Mouse (Mus musculus) heart, embryonic 14.5 days (tissue): ENCODE measurements at regions not wholly inside any gene's neighbourhood (a gene's known extent, or its start where the extent isn't known, plus 50 kb on each side); places are given as distances from the start of the nearest gene placed in this dataset.

Experiments used
- ATAC-seq: fragments of 200-750 bp; cut with Nextera tagmentation; 2 replicates; pipeline ENCODE4 v1.8.0; 2017; ENCODE audit warnings: low read depth, moderate TSS enrichment; ENCODE audit not compliant: insufficient number of reproducible peaks, insufficient read depth, low FRiP score
- H3K27ac ChIP-seq, 2 experiments: fragments of 200-500 bp in 1 of 2; fragments of 300-500 bp in 1 of 2; sonication (generic) in 1 of 2; replicated peaks in 1 of 2; 2 replicates each; pipeline ENCODE4 v1.5.1; 2012 to 2014; ENCODE audit warnings: low read depth in 2 of 2, low read length in 2 of 2, control low read depth in 1 of 2, mild to moderate bottlenecking in 1 of 2, mixed read lengths in 1 of 2; ENCODE audit not compliant: control insufficient read depth in 1 of 2, insufficient read depth in 1 of 2
- H3K27me3 ChIP-seq: fragments of 300-500 bp; sonication (generic); 2 replicates; pipeline ENCODE4 v1.6.1; 2014; ENCODE audit warnings: mild to moderate bottlenecking, low read length, control low read depth; ENCODE audit not compliant: control insufficient read depth, insufficient read depth
- H3K36me3 ChIP-seq: fragments of 300-500 bp; sonication (generic); 2 replicates; pipeline ENCODE4 v1.6.1; 2014; ENCODE audit warnings: mild to moderate bottlenecking, control low read depth, low read length, mixed read lengths; ENCODE audit not compliant: control insufficient read depth, insufficient read depth
- H3K4me1 ChIP-seq, 2 experiments: fragments of 200-500 bp in 1 of 2; fragments of 300-500 bp in 1 of 2; sonication (generic) in 1 of 2; 2 replicates each; pipeline ENCODE4 v1.6.1; 2012 to 2014; ENCODE audit warnings: low read length in 2 of 2, control low read depth in 1 of 2, mixed read lengths in 1 of 2; ENCODE audit not compliant: control insufficient read depth in 2 of 2, insufficient read depth in 2 of 2
- H3K4me2 ChIP-seq: fragments of 300-500 bp; sonication (generic); 2 replicates; pipeline ENCODE4 v1.6.1; 2014; ENCODE audit warnings: mild to moderate bottlenecking, low read length
- H3K4me3 ChIP-seq, 2 experiments: fragments of 200-500 bp in 1 of 2; fragments of 300-500 bp in 1 of 2; sonication (generic) in 1 of 2; 2 replicates each; pipeline ENCODE4 v1.5.1; 2012 to 2014; ENCODE audit warnings: low read length in 2 of 2, mild to moderate bottlenecking in 2 of 2, control low read depth in 1 of 2, low read depth in 1 of 2, moderate library complexity in 1 of 2; ENCODE audit not compliant: control insufficient read depth in 1 of 2, insufficient read depth in 1 of 2
- H3K9ac ChIP-seq: fragments of 300-500 bp; sonication (generic); 2 replicates; pipeline ENCODE4 v1.6.1; 2014; ENCODE audit warnings: mild to moderate bottlenecking, low read length
- H3K9me3 ChIP-seq: fragments of 300-500 bp; sonication (generic); 2 replicates; pipeline ENCODE4 v1.6.1; 2016; ENCODE audit warnings: low read length, control low read depth; ENCODE audit not compliant: control insufficient read depth
- WGBS: fragments of 180-500 bp; shearing (Covaris S2); extraction: QIAGEN DNeasy Blood & Tissue Kit; methylation state at CpG from one replicate; pipeline ENCODE4 v1.1.7; 2014; 5-methylcytosine and 5-hydroxymethylcytosine counted together

GRCm38 (mm10) chr3:52500026-52500425 is 231.9 kb downstream of the Foxo1 start:
- WGBS: 71% methylated on average over 6 of the region's 6 CpGs
- Histone ChIP-seq H3K27ac (no peak overlapping the region), H3K4me1 (peaks cover 2 to 4% of the 10 kb centered on the region in 2 experiments; a peak in 2 of 4 replicates), H3K9me3 (no peaks in the 10 kb centered on the region), H3K27me3 (no peaks in the 10 kb centered on the region), H3K4me3 (no peak overlapping the region), H3K36me3 (no peaks in the 10 kb centered on the region), H3K9ac (no peak overlapping the region), H3K4me2 (no peak overlapping the region)
- ATAC-seq: no peak

GRCm38 (mm10) chr3:52499581-52499980 is 231.4 kb downstream of the Foxo1 start:
- H3K4me2 ChIP-seq: no peak overlapping the region
- H3K4me3 ChIP-seq: no peak overlapping the region
- H3K27me3 ChIP-seq: no peaks in the 10 kb centered on the region
- no peaks in the 10 kb centered on the region for H3K36me3 ChIP-seq
- peaks cover 2 to 4% of the 10 kb centered on the region in 2 experiments; a peak in 2 of 4 replicates for H3K4me1 ChIP-seq
- H3K27ac ChIP-seq: no peak overlapping the region
- no peak for ATAC-seq
- H3K9ac ChIP-seq: no peak overlapping the region
- WGBS: 92% methylated on average over 1 of the region's 1 CpGs
- H3K9me3 ChIP-seq: no peaks in the 10 kb centered on the region

GRCm38 (mm10) chr3:52498506-52499228 is 230.5 kb downstream of the Foxo1 start:
- peaks cover 2 to 4% of the 10 kb centered on the region in 2 experiments; a peak in 2 of 4 replicates for H3K4me1 ChIP-seq
- no peaks in the 10 kb centered on the region for H3K9me3 ChIP-seq
- H3K9ac ChIP-seq: no peak overlapping the region
- no peak for ATAC-seq
- no peaks in the 10 kb centered on the region for H3K36me3 ChIP-seq
- H3K4me3 ChIP-seq: no peak overlapping the region
- no peaks in the 10 kb centered on the region for H3K27me3 ChIP-seq
- H3K27ac ChIP-seq: no peak overlapping the region
- H3K4me2 ChIP-seq: no peak overlapping the region
- 89% methylated on average over 15 of the region's 15 CpGs for WGBS

GRCm38 (mm10) chr3:52496965-52497364 is 228.8 kb downstream of the Foxo1 start:
- no peaks in the 10 kb centered on the region for H3K27me3 ChIP-seq
- H3K4me3 ChIP-seq: no peak overlapping the region
- WGBS: 79% methylated on average over 4 of the region's 4 CpGs
- no peaks in the 10 kb centered on the region for H3K36me3 ChIP-seq
- no peak overlapping the region for H3K9ac ChIP-seq
- no peak for ATAC-seq
- H3K9me3 ChIP-seq: no peaks in the 10 kb centered on the region
- H3K4me1 ChIP-seq: no peaks in the 10 kb centered on the region
- H3K27ac ChIP-seq: no peak overlapping the region
- no peak overlapping the region for H3K4me2 ChIP-seq

GRCm38 (mm10) chr3:52495401-52495800 is 227.3 kb downstream of the Foxo1 start:
- no peak for ATAC-seq
- H3K9ac ChIP-seq: no peak overlapping the region
- H3K4me2 ChIP-seq: no peak overlapping the region
- no peaks in the 10 kb centered on the region for H3K4me1 ChIP-seq
- no peaks in the 10 kb centered on the region for H3K27me3 ChIP-seq
- no peaks in the 10 kb centered on the region for H3K9me3 ChIP-seq
- no peak overlapping the region for H3K4me3 ChIP-seq
- H3K27ac ChIP-seq: no peak overlapping the region
- no peaks in the 10 kb centered on the region for H3K36me3 ChIP-seq

GRCm38 (mm10) chr3:52494924-52495323 is 226.8 kb downstream of the Foxo1 start:
- Histone ChIP-seq H3K4me1 (no peaks in the 10 kb centered on the region), H3K4me2 (no peak overlapping the region), H3K9ac (no peak overlapping the region), H3K4me3 (no peak overlapping the region), H3K36me3 (no peaks in the 10 kb centered on the region), H3K27me3 (no peaks in the 10 kb centered on the region), H3K9me3 (no peaks in the 10 kb centered on the region), H3K27ac (no peak overlapping the region)
- ATAC-seq: no peak
- WGBS: 68% methylated on average over 2 of the region's 2 CpGs

GRCm38 (mm10) chr3:52479186-52479585 is 211.1 kb downstream of the Foxo1 start:
- Histone ChIP-seq H3K9me3 (no peaks in the 10 kb centered on the region), H3K4me1 (no peaks in the 10 kb centered on the region), H3K4me3 (no peak overlapping the region), H3K9ac (no peak overlapping the region), H3K4me2 (no peak overlapping the region), H3K27me3 (no peaks in the 10 kb centered on the region), H3K36me3 (no peaks in the 10 kb centered on the region), H3K27ac (no peak overlapping the region)
- 81% methylated on average over 5 of the region's 5 CpGs for WGBS
- no peak for ATAC-seq

GRCm38 (mm10) chr3:52469900-52470299 is 201.8 kb downstream of the Foxo1 start:
- Histone ChIP-seq H3K4me3 (no peak overlapping the region), H3K4me1 (no peaks in the 10 kb centered on the region), H3K27me3 (no peaks in the 10 kb centered on the region), H3K27ac (no peak overlapping the region), H3K4me2 (no peak overlapping the region), H3K9ac (no peak overlapping the region), H3K9me3 (peaks cover 16% of the 10 kb centered on the region), H3K36me3 (no peaks in the 10 kb centered on the region)
- ATAC-seq: no peak
- 72% methylated on average over 4 of the region's 4 CpGs for WGBS
